Mouse (Mus musculus) hindbrain, embryonic 11.5 days (tissue): ENCODE data around the gene Reps1. TPM values are rescaled to one million over a fixed set of nuclear protein-coding genes. Genes with fewer than 3 reads are reported as not detected.
"Not testable (repeated sequence)": the region's sequence is repeated elsewhere in the genome, so short reads cannot be mapped to it uniquely, and the experiment has no call there.

Experiments used
- ATAC-seq: fragments of 200-750 bp; cut with Nextera tagmentation; 2 replicates; pipeline ENCODE4 v1.8.0; 2017; ENCODE audit warnings: mild to moderate bottlenecking, moderate TSS enrichment, moderate library complexity; ENCODE audit not compliant: low FRiP score
- DNase-seq: peaks from one replicate; pipeline ENCODE4 v3.0.0-alpha.2; 2015; ENCODE audit warnings: low spot score
- H3K27ac ChIP-seq: fragments of 300-500 bp; sonication (generic); 2 replicates; pipeline ENCODE4 v1.5.1; 2014; ENCODE audit warnings: mild to moderate bottlenecking, low read depth, low read length
- H3K27me3 ChIP-seq: fragments of 300-500 bp; sonication (generic); 2 replicates; pipeline ENCODE4 v1.6.1; 2014; ENCODE audit warnings: mild to moderate bottlenecking, low read length, moderate library complexity, mixed read lengths; ENCODE audit not compliant: control insufficient read depth, insufficient read depth
- H3K36me3 ChIP-seq: fragments of 300-500 bp; sonication (generic); 2 replicates; pipeline ENCODE4 v1.6.1; 2014; ENCODE audit warnings: mild to moderate bottlenecking, low read length, moderate library complexity, mixed read lengths; ENCODE audit not compliant: control insufficient read depth, insufficient read depth
- H3K4me1 ChIP-seq: fragments of 300-500 bp; sonication (generic); replicated peaks from 2 replicates; pipeline ENCODE4 v1.6.1; 2014; ENCODE audit warnings: low read length, mixed read lengths; ENCODE audit not compliant: control insufficient read depth, insufficient read depth
- H3K4me2 ChIP-seq: fragments of 300-500 bp; sonication (generic); replicated peaks from 2 replicates; pipeline ENCODE4 v1.6.1; 2014; ENCODE audit warnings: mild to moderate bottlenecking, low read depth, low read length
- H3K4me3 ChIP-seq: fragments of 300-500 bp; sonication (generic); 2 replicates; pipeline ENCODE4 v1.5.1; 2014; ENCODE audit warnings: low read depth, low read length
- H3K9ac ChIP-seq: fragments of 300-500 bp; sonication (generic); 2 replicates; pipeline ENCODE4 v1.6.1; 2014; ENCODE audit warnings: low read depth, low read length
- H3K9me3 ChIP-seq: fragments of 300-500 bp; sonication (generic); 2 replicates; pipeline ENCODE4 v1.6.1; 2016; ENCODE audit warnings: low read length; ENCODE audit not compliant: control insufficient read depth
- WGBS: fragments of 180-500 bp; shearing (Covaris S2); extraction: QIAGEN DNeasy Blood & Tissue Kit; methylation state at CpG from one replicate; pipeline ENCODE4 v1.1.7; 2014; 5-methylcytosine and 5-hydroxymethylcytosine counted together
- polyA plus RNA-seq: library from polyadenylated mRNA; unstranded; fragments of >200 nt; fragmentation: Nextera tagmentation; extraction: Ambion mirVana; gene quantifications from 2 replicates; pipeline ENCODE4 v1.2.1, GENCODE M21; 2014

The Reps1 gene
- polyA plus RNA-seq, 1 experiment from 2014 or later: 24.6 TPM

- no peaks in the 10 kb centered on the region for H3K27me3 ChIP-seq
- no peak overlapping the region for H3K9ac ChIP-seq
- WGBS: 73% methylated on average over 5 of the region's 5 CpGs
- no peak overlapping the region for H3K4me3 ChIP-seq
- no peak overlapping the region for H3K4me2 ChIP-seq
- DNase-seq (no peak), ATAC-seq (no peak)
- H3K4me1 ChIP-seq: no peaks in the 10 kb centered on the region
- H3K9me3 ChIP-seq: no peaks in the 10 kb centered on the region
- H3K36me3 ChIP-seq: no peaks in the 10 kb centered on the region
- H3K27ac ChIP-seq: no peak overlapping the region
Measured at GRCm38 (mm10) chr10:18102166-18102565, 46.5 kb downstream of the Reps1 start.

- H3K4me2 ChIP-seq: no peak overlapping the region
- H3K27me3 ChIP-seq: no peaks in the 10 kb centered on the region
- no peaks in the 10 kb centered on the region for H3K4me1 ChIP-seq
- no peak for ATAC-seq
- H3K36me3 ChIP-seq: no peaks in the 10 kb centered on the region
- no peaks in the 10 kb centered on the region for H3K9me3 ChIP-seq
- H3K9ac ChIP-seq: no peak overlapping the region
- no peak overlapping the region for H3K27ac ChIP-seq
- DNase-seq: no peak
- WGBS: 83% methylated on average over 5 of the region's 5 CpGs
- H3K4me3 ChIP-seq: no peak overlapping the region
Measured at GRCm38 (mm10) chr10:18107471-18107870, 51.8 kb downstream of the Reps1 start.

GRCm38 (mm10) chr10:18110940-18111339, 55.3 kb downstream of the Reps1 start:
- Histone ChIP-seq H3K4me2 (no peak overlapping the region), H3K27me3 (no peaks in the 10 kb centered on the region), H3K4me1 (no peaks in the 10 kb centered on the region), H3K9ac (no peak overlapping the region), H3K4me3 (no peak overlapping the region), H3K9me3 (no peaks in the 10 kb centered on the region), H3K36me3 (no peaks in the 10 kb centered on the region), H3K27ac (no peak overlapping the region)
- ATAC-seq (no peak), DNase-seq (no peak)

- Histone ChIP-seq H3K4me2 (no peak overlapping the region), H3K27ac (no peak overlapping the region), H3K4me3 (no peak overlapping the region), H3K36me3 (no peaks in the 10 kb centered on the region), H3K4me1 (no peaks in the 10 kb centered on the region), H3K9me3 (no peaks in the 10 kb centered on the region), H3K27me3 (no peaks in the 10 kb centered on the region), H3K9ac (no peak overlapping the region)
- WGBS: 86% methylated on average over 10 of the region's 10 CpGs
- DNase-seq (no peak), ATAC-seq (no peak)
Measured at GRCm38 (mm10) chr10:18113473-18114093, 57.9 kb downstream of the Reps1 start.

- Histone ChIP-seq H3K27ac (no peak overlapping the region), H3K9ac (no peak overlapping the region), H3K4me2 (no peak overlapping the region), H3K36me3 (peaks cover 9% of the 10 kb centered on the region; the same call in 1 of the 2 replicates), H3K9me3 (no peaks in the 10 kb centered on the region), H3K4me1 (no peaks in the 10 kb centered on the region), H3K27me3 (no peaks in the 10 kb centered on the region), H3K4me3 (no peak overlapping the region)
- 69% methylated on average over 8 of the region's 8 CpGs for WGBS
- DNase-seq (no peak), ATAC-seq (no peak)
Measured at GRCm38 (mm10) chr10:18118336-18118735, 62.7 kb downstream of the Reps1 start.

GRCm38 (mm10) chr10:18130276-18130675, 74.6 kb downstream of the Reps1 start:
- DNase-seq: no peak
- no peaks in the 10 kb centered on the region for H3K36me3 ChIP-seq
- no peak overlapping the region for H3K4me3 ChIP-seq
- no peaks in the 10 kb centered on the region for H3K9me3 ChIP-seq
- WGBS: 92% methylated on average over 5 of the region's 5 CpGs
- no peak overlapping the region for H3K9ac ChIP-seq
- H3K27me3 ChIP-seq: no peaks in the 10 kb centered on the region
- H3K27ac ChIP-seq: no peak overlapping the region
- H3K4me2 ChIP-seq: no peak overlapping the region
- ATAC-seq: no peak
- H3K4me1 ChIP-seq: no peaks in the 10 kb centered on the region

- Histone ChIP-seq H3K27me3 (no peaks in the 10 kb centered on the region), H3K36me3 (no peaks in the 10 kb centered on the region), H3K9me3 (no peaks in the 10 kb centered on the region), H3K4me2 (no peak overlapping the region), H3K4me3 (no peak overlapping the region), H3K9ac (no peak overlapping the region), H3K4me1 (no peaks in the 10 kb centered on the region), H3K27ac (no peak overlapping the region)
- DNase-seq (no peak), ATAC-seq (no peak)
- 84% methylated on average over 10 of the region's 10 CpGs for WGBS
Measured at GRCm38 (mm10) chr10:18131666-18132650, 76.3 kb downstream of the Reps1 start.

GRCm38 (mm10) chr10:18138853-18139503, 83.3 kb downstream of the Reps1 start:
- H3K4me2 ChIP-seq, H3K4me3 ChIP-seq: not testable (repeated sequence)

More at GRCm38 (mm10) chr10:18138853-18139503, 83.3 kb downstream of the Reps1 start:
- H3K27me3 ChIP-seq, H3K9ac ChIP-seq, DNase-seq, H3K27ac ChIP-seq, H3K36me3 ChIP-seq, H3K9me3 ChIP-seq, H3K4me1 ChIP-seq, ATAC-seq: not testable (repeated sequence)
- whole genome bisulfite sequencing: 71% methylated on average over 12 of the region's 26 CpGs
